Mouse (Mus musculus) G1E (cell line): ENCODE measurements around the gene Rassf5. TPM values are rescaled to one million over a fixed set of nuclear protein-coding genes. Genes with fewer than 3 reads are reported as not detected.

Source experiments
- ATAC-seq: 2 replicates; pipeline ENCODE4 v1.8.0; 2016; ENCODE audit warnings: mild to moderate bottlenecking; ENCODE audit not compliant: insufficient number of reproducible peaks, poor library complexity, low FRiP score, severe bottlenecking; ENCODE audit errors: extremely low read depth
- DNase-seq: peaks from one replicate; pipeline ENCODE4 v3.0.0; 2012; ENCODE audit warnings: low spot score
- H3K27me3 ChIP-seq: 2 replicates; pipeline ENCODE4 v1.6.1; 2012; ENCODE audit warnings: mild to moderate bottlenecking, low read length, inconsistent platforms; ENCODE audit not compliant: insufficient read depth
- H3K36me3 ChIP-seq: replicated peaks from 2 replicates; pipeline ENCODE3; 2012; ENCODE audit warnings: mild to moderate bottlenecking, inconsistent platforms
- H3K4me1 ChIP-seq: 2 replicates; pipeline ENCODE4 v1.6.1; 2012; ENCODE audit warnings: low read depth, low read length, inconsistent platforms, mixed read lengths; ENCODE audit not compliant: insufficient read depth
- H3K4me3 ChIP-seq: 2 replicates; pipeline ENCODE4 v1.5.1; 2012; ENCODE audit warnings: low read depth, mild to moderate bottlenecking, inconsistent platforms, low read length, moderate library complexity, mixed read lengths
- H3K9me3 ChIP-seq: replicated peaks from 2 replicates; pipeline ENCODE4 v1.6.1; 2012; ENCODE audit warnings: inconsistent platforms
- CTCF ChIP-seq: IDR thresholded peaks from 2 replicates; pipeline ENCODE4 v1.5.1; 2012; ENCODE audit warnings: low read depth, low read length, inconsistent platforms, mixed read lengths
- GATA1 ChIP-seq: IDR thresholded peaks from 2 replicates; pipeline ENCODE4 v1.6.1; 2012; ENCODE audit warnings: borderline replicate concordance, low read length, inconsistent platforms, mixed read lengths
- GATA2 ChIP-seq: IDR thresholded peaks from 2 replicates; pipeline ENCODE4 v1.6.1; 2012; ENCODE audit warnings: low read depth, low read length, inconsistent platforms, borderline replicate concordance
- POLR2AphosphoS5 ChIP-seq: IDR thresholded peaks from 2 replicates; pipeline ENCODE4 v1.6.1; 2012; ENCODE audit warnings: low read depth, low read length, inconsistent platforms; ENCODE audit not compliant: insufficient replicate concordance
- TAL1 ChIP-seq: conservative IDR thresholded peaks from 2 replicates; pipeline ENCODE4 v1.6.1; 2012; ENCODE audit warnings: low read depth, low read length, inconsistent platforms, mixed read lengths
- polyA plus RNA-seq: library from polyadenylated mRNA; stranded (reverse); fragments of >175 nt; gene quantifications from 2 replicates; pipeline ENCODE4 v1.2.3, GENCODE M21; 2012
- total RNA-seq, 2 experiments: library from RNA; stranded (forward) in 1 of 2; stranded (reverse) in 1 of 2; fragments of 200-1000 nt in 1 of 2; fragments of >200 nt in 1 of 2; fragmentation: Nextera tagmentation in 1 of 2; gene quantifications; 2 replicates each; pipeline ENCODE4 v1.2.3; 2014 to 2017

Gene Rassf5
- total and polyA plus RNA-seq, 3 experiments = 0.51 to 3.5 (median 0.75) TPM

DNA sequence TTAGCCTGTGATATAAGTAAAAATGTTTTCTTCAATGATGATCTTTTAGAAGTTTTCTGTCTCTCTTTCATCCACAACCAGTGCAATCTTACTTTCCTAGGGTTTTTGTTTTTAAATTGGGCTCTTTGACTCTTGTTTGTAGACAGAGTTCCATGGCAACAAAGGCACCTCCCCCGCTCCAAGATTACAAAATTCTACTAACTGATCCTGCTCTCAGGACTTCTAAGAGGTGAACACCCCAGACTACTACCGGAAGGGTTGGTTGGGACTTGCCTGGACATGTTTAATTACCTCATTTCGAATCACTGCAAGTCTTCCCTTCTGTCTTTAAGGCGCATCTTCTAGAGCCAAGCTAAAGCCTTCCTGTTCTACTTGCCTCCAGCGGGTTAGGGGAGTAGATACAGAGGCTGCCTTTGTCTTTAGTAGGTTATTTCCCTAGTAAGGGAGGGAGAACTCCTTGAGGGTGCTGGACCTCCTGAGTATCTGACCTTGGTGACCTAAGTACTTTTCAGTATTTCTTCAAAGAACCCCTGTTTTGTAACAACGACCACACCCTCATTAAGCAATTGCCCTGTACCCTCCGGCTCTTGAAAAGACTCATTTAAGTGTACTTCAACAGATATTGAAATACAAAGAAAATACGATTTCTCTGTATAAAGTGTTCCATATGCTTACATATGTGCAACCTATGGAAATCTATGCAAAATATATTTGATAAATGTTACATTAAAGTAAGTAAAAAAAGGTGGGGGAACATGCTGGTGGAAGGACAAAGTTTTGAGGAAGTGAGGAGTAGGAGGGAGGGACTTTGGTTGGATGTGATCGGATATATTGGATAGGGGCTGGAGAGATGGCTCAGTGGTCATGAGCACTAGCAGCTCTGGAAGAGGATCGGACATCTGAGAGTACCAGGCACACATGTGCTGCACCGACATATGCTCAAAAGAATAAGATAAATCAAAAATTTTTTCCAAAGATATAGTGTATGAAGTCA, 105.7 kb downstream of the Rassf5 start:
- Histone ChIP-seq H3K9me3 (peaks cover 3% of the 10 kb centered on the region), H3K4me3 (peak overlapping the region; percentile 84), H3K4me1 (peaks cover 80% of the 10 kb centered on the region), H3K27me3 (no peaks in the 10 kb centered on the region), H3K36me3 (peaks cover 14% of the 10 kb centered on the region)
- ATAC-seq (peak; percentile 24; the same call in 1 of the 2 replicates), DNase-seq (peak; percentile 73)
- no peak for TF ChIP-seq GATA2
- TF ChIP-seq GATA1 = no peak
- TF ChIP-seq POLR2AphosphoS5 = no peak
- no peak for TF ChIP-seq TAL1
- no peak for TF ChIP-seq CTCF

DNA sequence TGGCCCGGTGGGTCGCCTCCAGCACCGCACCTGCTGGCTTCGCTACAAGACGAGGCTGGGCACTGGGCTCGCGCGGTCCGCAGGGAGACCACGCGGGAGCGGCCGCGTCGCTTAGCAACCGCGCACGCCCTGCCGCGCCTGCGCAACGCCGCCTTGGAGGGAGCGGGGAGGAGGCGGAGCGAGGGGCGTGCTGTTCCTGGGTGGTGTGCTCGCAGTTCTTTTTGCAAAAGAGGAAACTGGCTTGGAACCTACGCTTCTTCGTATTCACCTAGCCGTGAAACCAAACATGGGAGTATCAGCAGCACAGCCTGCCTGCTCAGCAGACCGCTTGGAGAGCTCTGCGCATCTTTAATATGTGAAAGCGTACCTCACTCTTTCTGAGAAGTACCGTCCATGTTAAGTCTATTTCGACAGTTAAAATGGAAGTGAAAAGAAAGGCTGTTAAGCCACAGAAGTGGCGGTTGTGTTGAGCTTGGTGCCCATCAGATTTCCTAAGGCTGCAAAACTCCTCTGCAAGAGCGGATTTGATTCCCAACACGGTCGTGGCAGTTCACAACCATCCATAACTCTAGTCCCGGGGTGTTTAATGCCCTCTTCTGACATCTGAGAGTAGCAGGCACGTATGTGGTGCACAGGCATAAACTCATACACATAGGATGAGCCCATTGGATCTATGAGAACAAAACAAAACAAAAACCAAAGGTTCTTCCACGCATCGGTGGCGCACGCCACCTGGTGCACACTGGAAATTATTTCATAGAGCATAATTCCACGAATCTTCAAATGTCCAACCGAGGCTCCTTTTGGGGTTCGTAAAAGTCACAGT, 106.7 kb downstream of the Rassf5 start, which contains the start of gene Dyrk3:
Gene Dyrk3, minus strand, starts transcription at position 150 of the 826 bp plus-strand sequence.
- ATAC-seq (peak; percentile 64), DNase-seq (peak; percentile 95)
- Histone ChIP-seq H3K27me3 (no peaks in the 10 kb centered on the region), H3K36me3 (peaks cover 24% of the 10 kb centered on the region), H3K4me1 (peaks cover 78% of the 10 kb centered on the region), H3K4me3 (peak within 1 kb of the TSS; percentile 84), H3K9me3 (no peaks in the 10 kb centered on the region)
- TF ChIP-seq TAL1 (no peak), POLR2AphosphoS5 (no peak), CTCF (no peak), GATA1 (no peak), GATA2 (no peak)

DNA sequence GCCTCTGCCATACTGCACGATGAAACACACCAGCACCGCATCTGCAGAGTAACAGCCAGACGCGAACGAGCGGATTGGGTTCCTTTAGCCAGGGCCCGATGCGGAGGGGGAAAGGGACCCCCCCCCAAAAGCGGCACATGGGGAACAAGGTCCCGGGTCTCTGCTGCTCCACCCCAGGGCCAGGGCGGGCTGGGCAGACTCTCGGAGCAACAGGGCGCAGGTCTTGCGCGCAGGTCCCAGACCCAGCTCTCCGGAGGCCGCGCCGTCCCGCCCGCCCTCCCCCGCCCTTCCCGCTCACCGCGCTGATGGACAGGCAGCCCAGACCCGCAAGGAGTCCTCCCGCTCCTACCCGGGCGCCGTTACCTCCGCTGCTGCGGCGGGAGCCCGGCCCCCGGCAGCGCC, 107.3 kb downstream of the Rassf5 start:
- no peak for ATAC-seq
- H3K4me1 ChIP-seq = peaks cover 79% of the 10 kb centered on the region
- H3K27me3 ChIP-seq = no peaks in the 10 kb centered on the region
- H3K36me3 ChIP-seq = peaks cover 31% of the 10 kb centered on the region
- H3K9me3 ChIP-seq = no peaks in the 10 kb centered on the region
- no peak for TF ChIP-seq GATA2
- TF ChIP-seq TAL1 = no peak
- TF ChIP-seq POLR2AphosphoS5 = no peak
- TF ChIP-seq GATA1 = no peak
- no peak for TF ChIP-seq CTCF
- peak; percentile 59 for DNase-seq
- peak overlapping the region; percentile 84 for H3K4me3 ChIP-seq

DNA sequence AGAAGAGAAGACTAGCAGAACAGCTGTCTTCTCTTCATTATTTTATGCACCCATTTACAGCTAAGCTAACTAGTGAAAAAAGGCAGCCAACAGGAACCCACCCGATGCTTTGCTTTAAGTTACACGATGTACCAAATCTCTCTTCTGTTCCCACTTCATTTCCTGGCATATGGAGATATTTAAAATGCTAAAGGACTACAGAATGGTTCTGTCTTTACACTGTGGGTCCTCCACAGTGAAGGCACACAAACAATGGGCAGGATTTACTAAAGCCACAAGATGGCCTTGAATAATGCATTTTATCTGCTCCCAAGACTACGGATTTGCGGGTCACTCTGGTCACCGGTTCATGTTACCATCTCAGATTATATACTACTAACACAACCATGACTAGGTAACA, 107.9 kb downstream of the Rassf5 start:
- H3K36me3 ChIP-seq = peaks cover 37% of the 10 kb centered on the region
- peak overlapping the region; percentile 84 for H3K4me3 ChIP-seq
- no peaks in the 10 kb centered on the region for H3K27me3 ChIP-seq
- no peak for ATAC-seq
- no peaks in the 10 kb centered on the region for H3K9me3 ChIP-seq
- no peak for DNase-seq
- peaks cover 81% of the 10 kb centered on the region for H3K4me1 ChIP-seq
- no peak for TF ChIP-seq GATA1
- no peak for TF ChIP-seq GATA2
- TF ChIP-seq TAL1 = no peak
- TF ChIP-seq CTCF = no peak
- no peak for TF ChIP-seq POLR2AphosphoS5

DNA sequence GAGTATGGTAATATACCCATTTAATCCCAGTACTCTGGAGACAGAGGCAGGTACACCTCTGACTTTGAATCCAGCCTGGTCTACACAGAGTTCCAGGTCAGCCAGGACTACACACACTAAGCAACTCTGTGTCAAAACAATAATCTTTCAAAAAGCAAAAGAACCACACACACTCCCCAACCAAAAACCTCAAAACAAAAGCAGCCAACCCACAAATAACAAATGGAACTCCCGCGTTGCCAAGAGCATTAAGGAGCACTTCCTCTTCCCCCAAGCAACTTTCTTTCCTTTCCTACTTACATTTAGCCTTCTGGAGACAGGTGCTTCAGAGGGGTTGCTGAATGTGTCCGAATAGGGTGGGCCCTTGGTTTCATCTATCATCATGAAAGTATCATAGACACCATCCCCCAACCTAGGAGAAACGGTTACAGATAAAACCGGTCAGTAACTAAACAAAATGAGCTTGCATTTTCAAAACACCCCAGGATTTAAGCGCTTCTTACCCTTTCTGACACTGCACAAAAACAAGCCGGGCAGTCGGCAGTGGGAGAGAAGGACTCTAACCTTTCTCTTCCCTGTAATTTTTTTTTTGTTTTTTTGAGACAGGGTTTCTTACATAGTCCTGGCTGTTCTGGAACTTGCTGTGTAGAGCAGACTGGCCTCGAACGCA, 109.0 kb downstream of the Rassf5 start:
- Histone ChIP-seq H3K4me1 (peaks cover 75% of the 10 kb centered on the region), H3K36me3 (peaks cover 45% of the 10 kb centered on the region), H3K27me3 (no peaks in the 10 kb centered on the region), H3K4me3 (peak overlapping the region; percentile 84), H3K9me3 (no peaks in the 10 kb centered on the region)
- TF ChIP-seq GATA1 = no peak
- TF ChIP-seq GATA2 = no peak
- no peak for TF ChIP-seq POLR2AphosphoS5
- TF ChIP-seq TAL1 = no peak
- TF ChIP-seq CTCF = no peak
- ATAC-seq = no peak
- no peak for DNase-seq
